Mouse (Mus musculus): ENCODE data around the gene Defb28. TPM values are rescaled to one million over a fixed set of nuclear protein-coding genes. Genes with fewer than 3 reads are reported as not detected.

The Defb28 gene
- polyA plus RNA-seq, 1 experiment from 2014 or later, result not detected

DNA sequence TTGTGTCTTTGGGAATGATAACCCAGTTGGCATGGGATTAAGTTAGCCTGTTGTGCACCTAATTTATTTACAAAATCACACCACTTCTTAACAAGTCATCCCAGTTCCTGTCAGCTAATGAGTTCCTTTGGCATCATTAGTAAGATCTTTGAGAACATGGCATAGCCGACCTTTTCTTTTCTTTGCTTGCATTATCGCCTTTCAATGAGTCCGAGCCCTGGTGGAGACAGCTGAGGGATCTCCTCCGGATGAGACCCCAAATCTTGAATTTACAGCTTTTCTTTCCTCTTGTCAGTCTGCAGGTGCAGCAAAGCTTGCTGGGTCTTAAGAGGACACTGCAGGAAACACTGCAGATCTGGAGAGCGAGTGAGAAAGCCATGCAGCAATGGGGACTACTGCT is 51.0 kb downstream of the Defb28 start, which contains the start of gene Gm17416:
Gm17416 (plus strand) TSS at position 301 of the 400 bp plus-strand sequence.
- Histone ChIP-seq H3K9ac (no peak within 1 kb of the TSS), H3K27ac (replicated peaks) (no peak within 1 kb of the TSS), H3K27me3 (no peaks in the 10 kb centered on the region), H3K4me1 (replicated peaks) (no peaks in the 10 kb centered on the region), H3K9me3 (replicated peaks) (no peaks in the 10 kb centered on the region), H3K4me2 (no peak within 1 kb of the TSS), H3K4me3 (replicated peaks) (no peak within 1 kb of the TSS), H3K36me3 (replicated peaks) (no peaks in the 10 kb centered on the region)
- ATAC-seq (ENCODE audit: insufficient read depth), result no peak
- WGBS (ENCODE audit: insufficient replicate concordance), result 67% methylated on average over 5 of the region's 5 CpGs

- Histone ChIP-seq H3K27me3 (no peaks in the 10 kb centered on the region), H3K4me1 (replicated peaks) (no peaks in the 10 kb centered on the region), H3K9ac (no peak overlapping the region), H3K9me3 (replicated peaks) (no peaks in the 10 kb centered on the region), H3K27ac (replicated peaks) (no peak overlapping the region), H3K36me3 (replicated peaks) (no peaks in the 10 kb centered on the region), H3K4me2 (no peak overlapping the region), H3K4me3 (replicated peaks) (no peak overlapping the region)
- WGBS (ENCODE audit: insufficient replicate concordance), result 61% methylated on average over 4 of the region's 4 CpGs
- no peak for ATAC-seq (ENCODE audit: insufficient read depth)
These were observed 51.8 kb downstream of the Defb28 start for GRCm38 (mm10) chr2:152569881-152570280.

GRCm38 (mm10) chr2:152570313-152570712 is 52.3 kb downstream of the Defb28 start:
- Histone ChIP-seq H3K9ac (no peak overlapping the region), H3K36me3 (replicated peaks) (no peaks in the 10 kb centered on the region), H3K27me3 (no peaks in the 10 kb centered on the region), H3K4me3 (replicated peaks) (no peak overlapping the region), H3K27ac (replicated peaks) (no peak overlapping the region), H3K9me3 (replicated peaks) (no peaks in the 10 kb centered on the region), H3K4me1 (replicated peaks) (no peaks in the 10 kb centered on the region), H3K4me2 (no peak overlapping the region)
- WGBS (ENCODE audit: insufficient replicate concordance), result 46% methylated on average over 6 of the region's 6 CpGs
- ATAC-seq (ENCODE audit: insufficient read depth), result no peak

Other genes starting within 250 kb of the Defb28 start
- 10.7 and 12.3 TPM in 2 replicates for gene Tbc1d20, start 224.4 kb upstream of the Defb28 start, polyA plus RNA-seq (2015; fragmentation: Nextera tagmentation; extraction: Ambion mirVana)
- gene Rbck1, start 185.6 kb upstream of the Defb28 start, polyA plus RNA-seq (2015; fragmentation: Nextera tagmentation; extraction: Ambion mirVana), result 41.4 and 46.1 TPM in 2 replicates
- 3.8 and 4.4 TPM in 2 replicates for gene Trib3, start 174.2 kb upstream of the Defb28 start, polyA plus RNA-seq (2015; fragmentation: Nextera tagmentation; extraction: Ambion mirVana)
- not detected in 2 replicates for gene Nrsn2, start 141.6 kb upstream of the Defb28 start, polyA plus RNA-seq (2015; fragmentation: Nextera tagmentation; extraction: Ambion mirVana)
- 1.2 and 1.5 TPM in 2 replicates for gene Sox12, start 120.2 kb upstream of the Defb28 start, polyA plus RNA-seq (2015; fragmentation: Nextera tagmentation; extraction: Ambion mirVana)
- gene Zcchc3, start 103.2 kb upstream of the Defb28 start, polyA plus RNA-seq (2015; fragmentation: Nextera tagmentation; extraction: Ambion mirVana), result 9.1 and 9.5 TPM in 2 replicates
- 0.13 and 0.20 TPM in 2 replicates for gene 6820408C15Rik, start 102.7 kb upstream of the Defb28 start, polyA plus RNA-seq (2015; fragmentation: Nextera tagmentation; extraction: Ambion mirVana)
- not detected in 2 replicates for gene Defb23, start 53.6 kb upstream of the Defb28 start, polyA plus RNA-seq (2015; fragmentation: Nextera tagmentation; extraction: Ambion mirVana)
- not detected in 2 replicates for gene Defb20, start 41.2 kb upstream of the Defb28 start, polyA plus RNA-seq (2015; fragmentation: Nextera tagmentation; extraction: Ambion mirVana)
- not detected in 2 replicates for gene Defb22, start 28.1 kb upstream of the Defb28 start, polyA plus RNA-seq (2015; fragmentation: Nextera tagmentation; extraction: Ambion mirVana)
- gene Defb26, start 6.6 kb upstream of the Defb28 start, polyA plus RNA-seq (2015; fragmentation: Nextera tagmentation; extraction: Ambion mirVana), result not detected in 2 replicates
- not detected in 2 replicates for gene Defb29, start 21.8 kb downstream of the Defb28 start, polyA plus RNA-seq (2015; fragmentation: Nextera tagmentation; extraction: Ambion mirVana)
- not detected in 2 replicates for gene Gm17416, start 51.1 kb downstream of the Defb28 start, polyA plus RNA-seq (2015; fragmentation: Nextera tagmentation; extraction: Ambion mirVana)
- not detected in 2 replicates for gene Defb21, start 54.5 kb downstream of the Defb28 start, polyA plus RNA-seq (2015; fragmentation: Nextera tagmentation; extraction: Ambion mirVana)
- 0.26 TPM in 1 of 2 replicates, not detected in the other for gene Defb19, start 62.1 kb downstream of the Defb28 start, polyA plus RNA-seq (2015; fragmentation: Nextera tagmentation; extraction: Ambion mirVana)
- gene Defb45, start 81.1 kb downstream of the Defb28 start, polyA plus RNA-seq (2015; fragmentation: Nextera tagmentation; extraction: Ambion mirVana), result not detected in 2 replicates
- not detected in 2 replicates for gene Defb36, start 86.1 kb downstream of the Defb28 start, polyA plus RNA-seq (2015; fragmentation: Nextera tagmentation; extraction: Ambion mirVana)
- gene Defb25, start 104.8 kb downstream of the Defb28 start, polyA plus RNA-seq (2015; fragmentation: Nextera tagmentation; extraction: Ambion mirVana), result not detected in 2 replicates
- gene Rem1, start 108.7 kb downstream of the Defb28 start, polyA plus RNA-seq (2015; fragmentation: Nextera tagmentation; extraction: Ambion mirVana), result 0.58 and 1.1 TPM in 2 replicates
- gene H13, start 151.2 kb downstream of the Defb28 start, polyA plus RNA-seq (2015; fragmentation: Nextera tagmentation; extraction: Ambion mirVana), result 45.2 and 49.8 TPM in 2 replicates
- 12.1 and 12.4 TPM in 2 replicates for gene Mcts2, start 168.8 kb downstream of the Defb28 start, polyA plus RNA-seq (2015; fragmentation: Nextera tagmentation; extraction: Ambion mirVana)
- gene Id1, start 218.0 kb downstream of the Defb28 start, polyA plus RNA-seq (2015; fragmentation: Nextera tagmentation; extraction: Ambion mirVana), result 20.5 and 20.9 TPM in 2 replicates
- 1.0 and 1.1 TPM in 2 replicates for gene Cox4i2, start 235.9 kb downstream of the Defb28 start, polyA plus RNA-seq (2015; fragmentation: Nextera tagmentation; extraction: Ambion mirVana)

Data from liver, embryonic 15.5 days (tissue).